In the genomic region with DNA sequence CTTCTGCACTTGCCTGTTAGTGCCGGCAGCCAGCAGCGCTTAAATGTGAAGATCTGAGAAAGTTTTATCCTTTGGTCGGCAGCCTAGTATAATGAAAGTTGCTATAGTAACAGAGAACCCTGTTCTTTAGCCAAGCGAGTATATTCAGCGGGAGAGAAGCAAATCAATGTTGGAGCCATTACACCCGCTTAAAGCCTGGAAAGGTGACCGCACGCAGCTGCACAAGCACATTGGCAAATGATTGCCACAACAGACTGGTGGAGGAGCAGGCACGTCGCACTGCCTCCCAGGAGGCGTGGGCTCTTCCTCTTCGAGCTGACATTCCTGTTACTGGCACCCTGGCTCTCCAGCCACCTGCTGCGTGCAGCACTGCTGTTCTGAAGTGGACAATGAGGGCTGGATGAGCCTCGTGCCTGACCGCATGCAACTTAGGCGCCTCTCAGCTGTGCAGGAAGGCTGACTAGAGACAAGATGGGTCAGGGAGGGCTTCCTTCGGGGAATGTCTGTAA, we compare ENCODE assay signal across 9 mouse cellular contexts.
DNase-seq lines count a peak whose midpoint lies in the region; ATAC-seq lines count a peak whose summit lies in the region.
"Had no signal": no experiment of that assay in that cellular context is flagged by ENCODE, and none has a peak within 500 bp of the region (broad histone marks: within the 10 kb centered on the region; RNA-seq: fewer than 3 reads in every experiment).

No protein-coding gene starts in this region.

- H3K9ac ChIP-seq in hindbrain, embryonic 16.5 days (ENCODE audit: low read depth, low read length), result peak overlapping the region; percentile 51
- peak overlapping the region; percentile 47 for H3K9ac ChIP-seq in midbrain, embryonic 11.5 days (ENCODE audit: low read length)
- no peak overlapping the region for H3K9ac ChIP-seq in liver, embryonic 12.5 days

- 10% methylated on average over 17 of the region's 17 CpGs for WGBS in hindbrain, embryonic 16.5 days
- 22% methylated on average over 17 of the region's 17 CpGs for WGBS in midbrain, embryonic 11.5 days
- 69% methylated on average over 17 of the region's 17 CpGs for WGBS in liver, embryonic 12.5 days (ENCODE audit: insufficient replicate concordance)

- peak overlapping the region; percentile 44 for H3K27ac ChIP-seq in hindbrain, embryonic 16.5 days (ENCODE audit: low read depth, low read length)
- peak overlapping the region; percentile 22; the same call in 1 of the 2 replicates for H3K27ac ChIP-seq in midbrain, embryonic 11.5 days (ENCODE audit: low read depth, low read length)
- no peak overlapping the region for H3K27ac ChIP-seq in liver, embryonic 12.5 days
- H3K27ac ChIP-seq: macrophage had no signal

- no peak overlapping the region; the same call in 1 of the 2 replicates for H3K4me3 ChIP-seq in hindbrain, embryonic 16.5 days (ENCODE audit: low read length)
- H3K4me3 ChIP-seq in midbrain, embryonic 11.5 days (ENCODE audit: low read depth, low read length), result 0 out of 2 replicates have a peak overlapping the region, but pooled peaks have one; percentile 5
- no peak overlapping the region for H3K4me3 ChIP-seq in liver, embryonic 12.5 days

- H3K4me2 ChIP-seq in hindbrain, embryonic 16.5 days (ENCODE audit: low read length), result peak overlapping the region; percentile 53
- H3K4me2 ChIP-seq in midbrain, embryonic 11.5 days, result peak overlapping the region; percentile 37
- no peak overlapping the region for H3K4me2 ChIP-seq in liver, embryonic 12.5 days

- H3K27me3 ChIP-seq in hindbrain, embryonic 16.5 days (replicated peaks; ENCODE audit: control insufficient read depth, insufficient read depth, low read length), result no peaks in the 10 kb centered on the region
- H3K27me3 ChIP-seq in midbrain, embryonic 11.5 days (ENCODE audit: control insufficient read depth, insufficient read depth, low read length), result no peaks in the 10 kb centered on the region
- no peaks in the 10 kb centered on the region for H3K27me3 ChIP-seq in liver, embryonic 12.5 days (replicated peaks)

- H3K36me3 ChIP-seq in hindbrain, embryonic 16.5 days (ENCODE audit: control insufficient read depth, insufficient read depth, low read length), result peaks cover 3% of the 10 kb centered on the region
- H3K36me3 ChIP-seq in midbrain, embryonic 11.5 days (ENCODE audit: control insufficient read depth, insufficient read depth, low read length), result no peaks in the 10 kb centered on the region
- H3K36me3 ChIP-seq in liver, embryonic 12.5 days, result peaks cover 17% of the 10 kb centered on the region; the same call in 1 of the 2 replicates

- peak; percentile 21 to 36 for DNase-seq in frontal cortex, postnatal 36 days (ENCODE audit: low spot score in 2 of 2)
- DNase-seq in frontal cortex, postnatal 14 days (ENCODE audit: low spot score in 2 of 2), result no peak
- DNase-seq in R1 (ENCODE audit: low read depth, low spot score), result peak; percentile 27
- peak; percentile 91 for DNase-seq in midbrain, embryonic 11.5 days (ENCODE audit: low spot score, missing footprints)
- no peak for DNase-seq in heart, postnatal 36 days
- no peak for DNase-seq in thymus, postnatal 36 days

- intact Hi-C loops in heart, postnatal 36 days (cut with DNase I), result no loop called here

- 0 out of 2 replicates have a peak, but pooled peaks cover 3% of the 10 kb centered on the region for H3K9me3 ChIP-seq in hindbrain, embryonic 16.5 days (ENCODE audit: control insufficient read depth, low read length)
- H3K9me3 ChIP-seq in midbrain, embryonic 11.5 days (ENCODE audit: control insufficient read depth, low read length), result no peaks in the 10 kb centered on the region
- H3K9me3 ChIP-seq in liver, embryonic 12.5 days (replicated peaks), result no peaks in the 10 kb centered on the region

- peak; percentile 82 for ATAC-seq in hindbrain, embryonic 16.5 days
- ATAC-seq in midbrain, embryonic 11.5 days (ENCODE audit: low FRiP score), result peak; percentile 70
- ATAC-seq in liver, embryonic 12.5 days, result no peak

- H3K4me1 ChIP-seq in hindbrain, embryonic 16.5 days (ENCODE audit: control insufficient read depth, insufficient read depth, low read depth, low read length), result peaks cover 13% of the 10 kb centered on the region
- H3K4me1 ChIP-seq in midbrain, embryonic 11.5 days (ENCODE audit: control insufficient read depth, insufficient read depth, low read length), result peaks cover 20% of the 10 kb centered on the region
- H3K4me1 ChIP-seq in liver, embryonic 12.5 days, result 0 out of 2 replicates have a peak, but pooled peaks cover 10% of the 10 kb centered on the region

Comparison
In these comparisons a context has a peak if more than half of its experiments do, and no peak if none do; other contexts are left out.
1. DNase-seq: peak in frontal cortex, postnatal 36 days (2 of 2), R1 (single experiment) and midbrain, embryonic 11.5 days (single experiment); none in frontal cortex, postnatal 14 days (0 of 2), heart, postnatal 36 days (0 of 2) and thymus, postnatal 36 days (0 of 2).